21 mouse cellular contexts compared by ENCODE assay signal in the genomic region with DNA sequence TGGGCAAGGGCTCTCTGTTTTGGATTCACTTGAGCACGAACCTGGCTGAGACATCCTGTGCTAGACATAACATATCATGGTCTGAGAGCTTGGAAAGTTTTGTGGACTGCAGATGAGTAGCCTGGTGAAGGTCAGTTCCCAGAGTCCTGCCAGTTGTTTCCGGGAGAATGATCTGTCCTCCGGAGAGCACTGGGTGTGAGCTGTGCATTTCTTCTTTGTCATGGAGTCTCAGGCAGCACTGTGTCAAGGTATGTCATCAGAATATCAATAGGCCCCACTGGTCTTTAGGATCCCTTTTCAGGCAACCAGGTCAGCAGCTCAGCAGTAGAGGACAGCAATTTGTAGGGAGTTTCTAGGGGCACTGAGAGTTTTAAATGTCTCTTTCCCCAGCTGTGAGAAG. TPM values are rescaled to one million over a fixed set of nuclear protein-coding genes. Genes with fewer than 3 reads are reported as not detected.
"Had no signal": no experiment of that assay in that cellular context is flagged by ENCODE, and none has a peak within 500 bp of the region (broad histone marks: within the 10 kb centered on the region; RNA-seq: fewer than 3 reads in every experiment).

No protein-coding gene starts in this region.

- DNase-seq: kidney, adult 8-10 months; kidney, postnatal 10 days; kidney, postnatal 36 days; layer of hippocampus, adult 9-11 months; liver, embryonic 13.5 days; lung, embryonic 14.5 days; thymus, adult 18-20 months; thymus, postnatal 36 days had no signal

- H3K4me3 ChIP-seq: kidney, embryonic 15.5 days; limb, embryonic 10.5 days; limb, embryonic 13.5 days; liver, embryonic 13.5 days; midbrain, embryonic 12.5 days had no signal

- H3K36me3 ChIP-seq: kidney, embryonic 15.5 days; limb, embryonic 10.5 days; limb, embryonic 13.5 days; liver, embryonic 13.5 days; midbrain, embryonic 12.5 days had no signal

- H3K27ac ChIP-seq: kidney, embryonic 15.5 days; limb, embryonic 10.5 days; limb, embryonic 13.5 days; liver, embryonic 13.5 days; macrophage; midbrain, embryonic 12.5 days had no signal

- H3K9ac ChIP-seq: kidney, embryonic 15.5 days; limb, embryonic 13.5 days; liver, embryonic 13.5 days; lung, embryonic 14.5 days; midbrain, embryonic 12.5 days had no signal

- H3K9me3 ChIP-seq: kidney, embryonic 15.5 days; limb, embryonic 10.5 days; limb, embryonic 13.5 days; liver, embryonic 13.5 days; midbrain, embryonic 12.5 days had no signal

RNA-seq across cellular contexts. Expression of a gene that starts 32.6 kb away (rescaled TPM):
- total RNA-seq: liver, adult 2 months; megakaryocyte, adult 5-6 weeks; monocyte, adult 5-6 weeks had no signal
- polyA plus RNA-seq: liver, adult 2 months; liver, embryonic 13.5 days; liver, embryonic 16.5 days; macrophage; neural tube, embryonic 11.5 days; small intestine, adult 2 months; spleen, adult 2 months; urinary bladder, adult 2 months had no signal
